Mouse (Mus musculus) lung, postnatal 0 days (tissue): ENCODE results near the gene Itfg2.

Experiments
- CTCF ChIP-seq: IDR thresholded peaks from 2 replicates; pipeline ENCODE4 v1.5.1; 2016; ENCODE audit warnings: antibody characterized with exemption, mild to moderate bottlenecking
- EP300 ChIP-seq: IDR thresholded peaks from 2 replicates; pipeline ENCODE4 v1.6.1; 2016; ENCODE audit warnings: antibody characterized with exemption, mild to moderate bottlenecking, control low read depth

DNA sequence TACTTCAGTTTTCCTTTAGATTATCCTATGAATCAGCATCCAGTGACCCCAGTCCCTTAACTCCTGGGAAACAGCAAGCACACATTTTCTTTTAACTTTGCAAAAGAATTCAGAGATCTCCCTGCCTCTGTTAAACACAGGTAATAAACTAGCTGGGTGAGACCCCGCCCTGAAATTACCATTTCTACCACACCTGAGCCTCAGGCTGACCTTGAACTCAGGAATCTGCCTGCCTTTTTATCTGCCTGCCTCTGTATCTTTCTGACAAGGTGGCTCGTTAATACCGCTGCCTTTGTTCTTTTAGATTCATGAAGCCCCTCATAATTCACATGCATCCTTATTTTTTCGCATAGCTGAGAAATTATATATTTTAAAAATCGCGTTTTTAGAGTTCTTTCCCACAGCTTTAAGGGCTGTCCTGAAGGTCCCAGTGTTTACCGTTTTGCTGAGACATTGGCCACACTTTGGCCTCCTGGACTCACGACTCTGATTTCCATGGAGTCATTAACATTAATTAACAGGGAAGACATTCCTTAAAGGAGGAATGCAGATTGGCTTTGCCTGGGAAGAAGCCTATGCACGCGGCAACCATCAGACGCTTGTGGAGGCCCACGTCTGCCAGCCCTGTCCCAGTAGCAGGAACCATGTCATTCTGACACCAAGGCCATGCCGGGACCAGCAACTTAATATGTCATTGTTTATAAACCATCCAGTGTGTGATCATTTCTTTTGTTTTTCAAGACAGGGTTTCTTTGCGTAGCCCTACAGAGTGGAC is 36.2 kb upstream of the Itfg2 start:
- TF ChIP-seq CTCF, result no peak
- no peak for TF ChIP-seq EP300
